Mouse (Mus musculus) right cerebral cortex, postnatal 25 days (tissue): ENCODE measurements around the gene Olfr1230.

Source experiments
- DNase-seq: peaks from one replicate; pipeline ENCODE4 v3.0.0; 2022

Gene Olfr1230

GRCm38 (mm10) chr2:89297168-89297567 lies at the start of gene Olfr1230:
Gene Olfr1230, minus strand, starts transcription at chr2:89297268.
- DNase-seq, result no peak

GRCm38 (mm10) chr2:89342298-89342697 lies 45.2 kb upstream of the Olfr1230 start, which contains the start of gene Olfr1233:
Gene Olfr1233, minus strand, starts transcription at chr2:89342398.
- no peak for DNase-seq

DNA sequence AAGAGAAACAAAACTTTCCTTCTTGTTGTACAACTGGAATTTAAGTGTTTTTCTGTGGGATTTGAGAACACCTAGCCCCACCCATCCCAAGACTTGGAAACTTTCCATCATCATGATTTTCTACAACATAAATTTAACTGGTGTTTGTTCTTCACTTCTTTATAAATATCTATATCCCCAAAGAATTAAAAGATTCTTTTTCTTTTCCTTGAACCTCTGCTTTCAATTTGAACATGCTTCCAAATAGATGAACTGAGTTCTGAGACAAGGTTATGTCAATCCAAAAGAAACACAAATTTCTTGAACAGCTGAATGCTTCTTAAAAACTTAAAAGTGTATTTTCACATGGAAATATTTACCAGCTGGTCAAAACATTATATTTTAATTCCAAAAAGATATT lies 32.5 kb upstream of the Olfr1230 start, which contains the start of gene Olfr1232:
Gene Olfr1232 (minus strand): TSS at position 101 of the 400 bp plus-strand sequence.
- no peak for DNase-seq

- DNase-seq, result no peak
Observed at GRCm38 (mm10) chr2:89306974-89307373, 9.9 kb upstream of the Olfr1230 start, which contains the start of gene Olfr1231. Gene Olfr1231, minus strand, starts transcription at chr2:89307074.

DNA sequence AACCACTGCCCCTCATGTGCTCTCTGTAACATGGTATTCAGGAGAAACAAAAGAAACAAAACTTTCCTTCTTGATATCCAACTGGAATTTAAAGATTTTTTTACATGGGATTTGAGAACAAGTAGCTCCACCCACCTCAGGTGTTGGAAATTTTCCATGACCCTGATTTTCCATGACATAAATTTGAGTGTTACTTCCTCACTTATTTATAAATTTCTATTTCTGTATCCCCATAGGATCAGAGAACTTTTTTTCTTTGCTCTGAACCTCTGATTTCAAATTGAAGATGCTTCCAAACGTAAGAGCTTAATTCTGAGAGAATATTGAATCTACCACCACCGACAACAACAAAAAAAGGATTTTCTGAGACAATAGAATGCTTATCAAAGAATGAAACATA lies 9.2 kb downstream of the Olfr1230 start, which contains the start of gene Olfr1229:
Gene Olfr1229 (minus strand): TSS at position 101 of the 400 bp plus-strand sequence.
- DNase-seq, result no peak

GRCm38 (mm10) chr2:89253962-89254361 lies 43.1 kb downstream of the Olfr1230 start, which contains the start of gene Olfr1228:
Gene Olfr1228, minus strand, starts transcription at chr2:89254062.
- DNase-seq, result no peak
